Mouse (Mus musculus): ENCODE measurements around the gene Sertad3.
A peak's percentile ranks its signal among the peaks of the same experiment; 100 is the strongest.

Sertad3 gene

DNA sequence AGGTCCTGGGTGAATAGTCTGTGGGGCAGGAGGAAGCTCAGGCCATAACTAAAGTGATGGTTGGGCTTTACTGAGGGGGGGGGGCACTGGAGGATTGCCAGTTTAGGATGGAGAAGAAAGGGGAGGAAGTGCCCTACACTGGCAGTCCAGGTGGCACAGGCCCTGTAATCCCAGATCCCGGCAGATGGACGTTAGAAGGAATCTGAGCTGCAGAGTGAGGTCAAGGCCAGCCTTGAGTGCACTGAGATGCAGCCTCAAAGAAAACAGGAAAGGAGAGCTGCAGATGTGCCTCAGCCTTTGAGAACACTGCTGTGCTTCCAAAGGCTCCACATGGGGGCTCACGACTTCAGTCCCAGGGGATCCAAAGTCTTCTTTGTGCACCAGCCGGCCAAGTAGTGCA lies 5.9 kb upstream of the Sertad3 start:
- DNase-seq (ENCODE audit: low read depth) = no peak

GRCm38 (mm10) chr7:27471390-27472120 lies 2.0 kb upstream of the Sertad3 start:
- no peak for DNase-seq (ENCODE audit: low read depth)

- no peak for DNase-seq (ENCODE audit: low read depth)
These were observed 972 bp upstream of the Sertad3 start for GRCm38 (mm10) chr7:27472596-27472995.

DNA sequence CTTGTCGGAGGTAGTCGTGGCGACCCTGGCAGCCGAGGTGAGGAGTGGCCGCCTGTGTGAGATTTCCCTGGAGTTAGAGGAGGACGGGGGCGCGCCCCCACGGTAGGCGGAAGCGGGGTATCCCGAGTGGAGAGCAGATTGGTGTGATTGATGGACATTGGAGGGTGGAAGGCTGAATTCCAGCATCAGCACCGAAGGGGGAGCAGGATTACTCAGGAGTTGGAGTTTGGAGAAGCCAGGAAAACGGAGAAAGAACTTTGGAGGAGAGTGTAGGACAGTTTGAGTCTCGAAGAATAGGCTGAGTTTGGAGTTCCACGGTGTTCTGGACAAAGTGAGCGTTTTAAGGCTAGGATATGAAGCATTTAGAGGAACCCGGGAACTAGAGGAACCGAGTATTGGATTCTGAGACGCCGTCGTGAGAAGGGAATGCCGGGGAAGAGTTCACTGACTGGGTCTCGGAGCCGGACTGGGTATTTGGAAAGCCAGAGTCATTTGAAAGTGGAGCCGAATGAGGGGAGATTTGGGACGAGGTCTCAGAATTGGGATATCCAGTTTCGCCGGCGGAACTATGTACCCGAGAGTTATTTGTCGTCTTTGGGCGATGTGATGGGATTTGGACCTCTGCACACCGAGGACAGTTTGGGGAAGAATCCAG lies 394 bp downstream of the Sertad3 start:
- no peak for DNase-seq (ENCODE audit: low read depth)

DNA sequence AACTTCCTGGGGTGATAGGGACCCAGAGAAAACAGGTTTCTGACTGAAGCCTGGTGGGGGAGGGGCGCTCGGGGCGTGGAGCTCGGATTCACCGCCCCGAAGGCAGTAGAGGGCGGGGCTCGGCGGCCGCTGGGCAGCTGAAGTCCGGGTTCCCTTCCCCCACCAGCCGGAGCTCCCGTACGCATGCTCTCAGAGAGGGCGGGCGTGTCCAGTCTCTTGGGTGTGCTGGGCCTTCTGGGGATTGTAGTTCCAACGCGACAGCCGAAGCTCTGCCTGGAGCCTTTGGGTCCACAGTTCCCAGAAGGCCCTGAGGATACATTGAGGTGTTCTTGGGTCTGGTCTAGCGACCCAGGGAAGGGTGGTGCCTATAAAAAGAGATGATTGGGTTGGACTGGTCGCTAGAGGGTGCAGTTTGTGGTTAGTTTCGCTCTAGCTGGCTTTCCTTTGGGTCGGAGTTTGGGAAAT lies 954 bp downstream of the Sertad3 start:
- DNase-seq (ENCODE audit: low read depth) = peak; percentile 98

- no peak for DNase-seq (ENCODE audit: low read depth)
These were observed 2.0 kb downstream of the Sertad3 start for GRCm38 (mm10) chr7:27475596-27475995.

GRCm38 (mm10) chr7:27476098-27476635 lies 2.6 kb downstream of the Sertad3 start:
- no peak for DNase-seq (ENCODE audit: low read depth)

GRCm38 (mm10) chr7:27478561-27478960 lies 5.0 kb downstream of the Sertad3 start:
- peak; percentile 46 for DNase-seq (ENCODE audit: low read depth)

DNA sequence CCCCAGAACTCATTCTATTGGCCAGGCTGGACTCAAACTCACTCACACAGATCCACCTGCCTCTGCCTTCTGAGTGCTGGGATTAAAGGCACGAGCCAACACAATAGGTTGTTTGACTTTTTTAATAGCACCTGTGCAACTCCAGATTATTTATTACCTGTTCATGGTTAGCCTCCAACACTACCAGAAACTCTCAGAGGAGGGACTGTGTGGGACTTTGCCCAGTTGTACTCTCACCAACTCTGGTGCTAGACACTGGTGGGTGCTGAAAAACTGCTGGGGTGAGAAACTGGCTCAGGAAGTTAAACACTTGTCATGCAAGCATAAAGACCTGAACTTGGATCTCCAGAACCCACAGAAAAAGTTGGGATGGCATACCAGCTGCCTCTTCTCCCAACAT lies 6.2 kb downstream of the Sertad3 start:
- no peak for DNase-seq (ENCODE audit: low read depth)

DNA sequence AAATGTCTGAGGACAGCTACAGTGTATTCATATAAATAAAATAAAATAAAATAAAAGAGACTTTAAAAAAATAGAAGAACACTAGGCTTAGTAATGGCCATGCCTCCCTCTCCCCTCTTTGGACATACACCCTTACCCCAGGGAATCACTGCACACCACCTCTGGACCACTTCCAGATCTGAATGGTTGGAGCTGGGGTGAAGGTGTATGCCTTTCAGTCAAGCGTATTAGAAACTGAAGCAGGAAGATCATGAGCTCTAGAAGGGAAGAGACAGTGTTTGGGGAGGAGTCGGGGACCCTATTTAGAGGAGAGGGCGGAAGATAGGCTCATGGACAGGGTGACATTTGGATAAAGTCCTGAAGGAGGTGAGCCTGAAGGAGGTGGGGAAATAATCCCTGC lies 6.9 kb downstream of the Sertad3 start:
- DNase-seq (ENCODE audit: low read depth) = no peak

- no peak for DNase-seq (ENCODE audit: low read depth)
These were observed 7.5 kb downstream of the Sertad3 start for GRCm38 (mm10) chr7:27480927-27481626.

- DNase-seq (ENCODE audit: low read depth) = peak; percentile 87
These were observed 8.0 kb downstream of the Sertad3 start for GRCm38 (mm10) chr7:27481627-27481969.

DNA sequence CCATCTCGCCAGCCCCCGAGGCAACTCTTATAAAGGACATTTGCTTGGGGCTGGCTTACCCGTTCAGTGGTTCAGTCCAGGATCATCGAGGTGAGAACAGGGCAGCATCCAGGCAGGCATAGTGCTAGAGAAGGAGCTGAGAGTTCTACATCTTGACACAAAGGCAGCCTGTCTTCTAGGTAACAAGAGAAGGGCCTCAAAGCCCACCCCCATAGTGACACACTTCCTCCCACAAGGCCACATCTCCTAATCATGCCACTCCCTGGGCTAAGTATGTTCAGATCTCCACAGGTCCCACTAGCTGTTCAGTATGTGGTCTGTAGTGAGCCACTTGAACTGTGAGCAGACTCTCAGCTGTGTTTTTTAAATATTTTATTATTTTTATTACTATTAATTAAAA lies 10.3 kb downstream of the Sertad3 start:
- no peak for DNase-seq (ENCODE audit: low read depth)

DNA sequence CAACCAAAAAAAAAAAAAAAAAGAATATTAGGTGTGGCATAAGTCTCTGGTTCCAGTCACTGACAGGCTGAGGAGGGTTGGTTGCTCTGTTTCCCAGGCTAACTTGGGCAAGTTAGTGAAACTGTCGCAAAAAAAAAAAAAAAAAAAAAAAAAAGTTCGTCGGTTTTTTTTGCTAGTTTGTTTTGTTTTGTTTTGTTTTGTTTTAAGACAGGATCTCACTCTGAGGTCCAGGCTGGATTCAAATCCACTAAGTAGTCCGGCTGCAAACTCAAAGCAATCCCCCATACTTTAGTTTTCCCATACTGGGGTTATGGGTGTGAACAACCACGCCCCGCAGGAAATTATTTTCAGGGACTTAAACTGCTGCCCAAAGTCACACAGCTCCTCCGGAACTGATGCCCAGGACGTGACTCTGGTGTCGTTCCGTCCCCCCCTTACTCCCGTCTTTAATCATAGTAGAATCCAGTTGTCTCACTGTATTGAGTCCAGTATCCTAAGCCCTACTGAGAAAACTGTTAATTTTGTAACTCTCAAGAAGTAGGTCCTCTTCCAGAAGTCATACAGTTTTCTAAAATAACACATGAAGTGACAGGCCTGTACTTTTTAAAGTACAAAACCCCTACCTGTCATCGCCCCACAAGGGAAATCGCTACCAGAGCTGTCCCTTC lies 12.7 kb downstream of the Sertad3 start:
- DNase-seq (ENCODE audit: low read depth) = no peak

DNA sequence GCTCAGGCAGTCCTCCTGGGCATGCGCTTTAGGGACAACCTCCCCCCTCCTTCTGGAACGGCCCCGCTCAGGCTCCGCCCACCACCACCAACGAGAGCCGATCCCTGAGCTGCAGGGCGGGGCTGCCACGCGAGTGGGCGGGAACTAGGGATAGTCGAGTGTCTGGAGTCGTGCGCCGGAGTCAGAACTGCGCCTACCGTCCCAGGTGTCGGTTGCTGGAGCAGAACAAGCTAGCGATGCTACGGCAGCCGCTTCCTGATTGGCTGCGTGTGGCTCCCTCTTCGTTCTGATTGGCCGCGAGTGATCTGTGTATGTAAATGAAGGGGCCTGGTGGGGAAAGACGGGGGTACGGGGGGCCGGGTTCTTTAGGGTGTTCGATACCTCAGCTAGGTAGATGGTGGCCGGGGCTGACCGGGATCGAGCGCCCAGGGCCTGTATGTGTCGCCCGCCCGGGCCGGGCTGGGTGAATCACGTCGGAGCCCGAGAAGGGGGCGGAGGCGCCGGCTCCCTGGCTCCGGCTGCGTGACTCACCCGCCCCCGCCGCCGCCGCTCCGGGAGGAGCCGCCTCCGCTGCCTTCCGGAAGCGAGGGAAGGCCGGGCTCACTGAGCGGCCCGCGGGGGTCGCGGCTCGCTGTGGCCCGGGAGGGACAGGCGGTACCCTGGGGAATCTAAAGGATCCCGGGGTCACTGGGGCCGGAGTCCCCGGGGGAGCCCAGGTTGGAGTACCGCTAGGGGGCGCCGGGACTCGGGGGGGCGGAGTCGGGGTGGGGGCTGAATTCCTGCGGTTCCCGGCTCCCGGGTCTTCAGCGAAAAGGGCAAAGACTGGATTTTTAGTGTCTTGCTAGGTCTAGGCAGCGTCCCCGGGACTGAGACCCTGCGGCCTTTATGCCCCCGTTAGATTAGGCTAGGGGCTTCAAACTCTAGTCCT lies 13.5 kb downstream of the Sertad3 start, which contains the start of gene Sertad1:
Sertad1 (plus strand) TSS at position 141 of the 928 bp plus-strand sequence.
- DNase-seq (ENCODE audit: low read depth) = peak; percentile 100

- peak; percentile 61 for DNase-seq (ENCODE audit: low read depth)
These were observed 14.2 kb downstream of the Sertad3 start for GRCm38 (mm10) chr7:27487740-27488268.

- DNase-seq (ENCODE audit: low read depth) = no peak
These were observed 15.8 kb downstream of the Sertad3 start for GRCm38 (mm10) chr7:27489270-27489869.

- DNase-seq (ENCODE audit: low read depth) = no peak
These were observed 16.6 kb downstream of the Sertad3 start for GRCm38 (mm10) chr7:27490227-27490542.

- DNase-seq (ENCODE audit: low read depth) = peak; percentile 94
These were observed 17.2 kb downstream of the Sertad3 start for GRCm38 (mm10) chr7:27490543-27491329.

- no peak for DNase-seq (ENCODE audit: low read depth)
These were observed 18.3 kb downstream of the Sertad3 start for GRCm38 (mm10) chr7:27491856-27492255.
